Mouse (Mus musculus): ENCODE results near the gene Hif3a. TPM values are rescaled to one million over a fixed set of nuclear protein-coding genes. Genes with fewer than 3 reads are reported as not detected.

The Hif3a gene
- polyA plus RNA-seq, 1 experiment: 3.3 TPM

DNA sequence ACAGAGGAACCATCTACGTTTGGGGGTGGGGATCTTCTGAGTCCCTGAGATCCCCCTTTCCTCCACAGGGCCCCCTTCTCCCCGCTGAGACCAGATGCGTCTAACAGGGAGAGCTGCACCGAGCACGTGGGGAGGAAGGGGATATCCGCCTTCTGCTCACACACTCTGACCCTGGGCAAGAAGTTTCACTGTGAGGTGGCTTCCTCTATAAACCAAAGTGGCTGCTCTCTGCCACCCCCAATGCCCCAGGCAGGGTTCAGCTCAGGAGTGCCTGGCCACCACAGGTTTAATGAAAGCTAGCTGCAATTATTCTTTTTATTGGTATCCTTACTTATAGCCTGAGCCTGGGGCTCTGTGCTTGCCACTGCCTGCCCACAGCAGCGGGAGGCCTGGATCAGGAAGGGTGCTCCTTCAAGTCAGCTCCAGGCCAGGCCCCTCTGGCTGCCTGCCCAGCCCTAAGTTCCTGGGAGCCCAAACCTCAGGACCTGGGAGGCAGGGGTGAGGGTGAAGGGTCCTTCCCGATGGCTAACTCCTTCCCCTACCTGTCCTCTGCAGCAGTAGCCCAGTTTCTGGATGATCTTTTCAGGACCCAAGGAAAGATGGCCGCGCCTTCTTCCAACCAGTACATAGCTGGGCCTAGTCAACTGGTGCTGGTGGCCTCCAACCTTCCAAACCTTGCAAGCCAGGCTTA lies 37.3 kb downstream of the Hif3a start:
- H3K9me3 ChIP-seq: no peaks in the 10 kb centered on the region
- peaks cover 52% of the 10 kb centered on the region for H3K36me3 ChIP-seq (replicated peaks; ENCODE audit: low read length)
- TF ChIP-seq FLI1 (IDR thresholded peaks at IDR 0.05; ENCODE audit: low read length) (no peak), GATA1 (IDR thresholded peaks at IDR 0.05; ENCODE audit: borderline replicate concordance, low read length) (no peak)
- H3K4me3 ChIP-seq (replicated peaks): peak overlapping the region; percentile 98
- H3K4me1 ChIP-seq: peaks cover 80% of the 10 kb centered on the region
- no peaks in the 10 kb centered on the region for H3K27me3 ChIP-seq (replicated peaks)

DNA sequence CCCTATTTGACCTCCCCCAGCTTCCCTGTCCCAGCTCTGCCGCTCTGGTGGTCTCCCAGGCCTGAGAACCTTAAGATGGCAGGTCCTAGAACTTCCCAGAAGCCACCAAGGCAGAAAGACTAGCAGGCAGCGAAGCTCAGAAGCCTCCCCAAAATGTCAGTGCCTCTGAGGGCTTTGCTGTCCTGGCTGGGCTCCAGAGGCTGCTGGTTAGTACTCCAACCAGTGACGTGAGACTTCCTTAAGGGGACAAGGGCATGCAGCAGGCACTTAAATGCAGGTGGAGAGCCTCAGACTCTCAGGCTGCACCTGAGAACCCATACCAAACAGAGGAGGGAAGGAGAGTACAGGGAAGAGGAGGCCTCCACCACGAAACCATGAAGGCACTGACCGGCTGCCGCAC lies 38.1 kb downstream of the Hif3a start:
- Histone ChIP-seq H3K9me3 (no peaks in the 10 kb centered on the region), H3K4me1 (peaks cover 88% of the 10 kb centered on the region), H3K4me3 (replicated peaks) (peak overlapping the region; percentile 98), H3K27me3 (replicated peaks) (no peaks in the 10 kb centered on the region), H3K36me3 (replicated peaks; ENCODE audit: low read length) (peaks cover 60% of the 10 kb centered on the region)
- TF ChIP-seq FLI1 (IDR thresholded peaks at IDR 0.05; ENCODE audit: low read length) (no peak), GATA1 (IDR thresholded peaks at IDR 0.05; ENCODE audit: borderline replicate concordance, low read length) (no peak)

- Histone ChIP-seq H3K27me3 (replicated peaks) (no peaks in the 10 kb centered on the region), H3K36me3 (replicated peaks; ENCODE audit: low read length) (peaks cover 64% of the 10 kb centered on the region), H3K9me3 (no peaks in the 10 kb centered on the region), H3K4me3 (replicated peaks) (peak overlapping the region; percentile 44), H3K4me1 (peaks cover 85% of the 10 kb centered on the region)
- TF ChIP-seq GATA1 (IDR thresholded peaks at IDR 0.05; ENCODE audit: borderline replicate concordance, low read length): no peak
- no peak for TF ChIP-seq FLI1 (IDR thresholded peaks at IDR 0.05; ENCODE audit: low read length)
These were observed 38.5 kb downstream of the Hif3a start for GRCm38 (mm10) chr7:17023701-17024100.

DNA sequence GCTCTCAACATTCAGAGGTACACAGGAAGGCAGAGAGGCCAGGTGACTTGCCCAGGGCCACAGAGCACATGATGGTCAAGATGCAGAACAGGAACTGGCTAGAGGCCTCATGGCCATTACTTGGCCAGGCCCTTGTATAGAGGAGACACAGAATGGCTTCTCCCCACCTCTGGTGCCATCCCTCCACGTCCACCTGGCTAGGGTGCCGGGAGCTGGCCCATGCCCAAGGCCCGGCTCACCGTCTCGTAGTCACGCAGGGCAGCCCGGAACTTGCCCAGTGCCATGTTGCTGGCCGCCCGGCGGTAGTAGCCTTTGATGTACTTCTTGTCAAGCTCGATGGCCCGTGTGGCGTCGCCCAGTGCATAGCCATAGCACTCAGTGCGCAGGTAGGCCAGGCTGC lies 40.1 kb downstream of the Hif3a start:
- Histone ChIP-seq H3K4me1 (peaks cover 83% of the 10 kb centered on the region), H3K36me3 (replicated peaks; ENCODE audit: low read length) (peaks cover 77% of the 10 kb centered on the region), H3K4me3 (replicated peaks) (no peak overlapping the region), H3K27me3 (replicated peaks) (no peaks in the 10 kb centered on the region), H3K9me3 (no peaks in the 10 kb centered on the region)
- TF ChIP-seq FLI1 (IDR thresholded peaks at IDR 0.05; ENCODE audit: low read length): no peak
- TF ChIP-seq GATA1 (IDR thresholded peaks at IDR 0.05; ENCODE audit: borderline replicate concordance, low read length): no peak

DNA sequence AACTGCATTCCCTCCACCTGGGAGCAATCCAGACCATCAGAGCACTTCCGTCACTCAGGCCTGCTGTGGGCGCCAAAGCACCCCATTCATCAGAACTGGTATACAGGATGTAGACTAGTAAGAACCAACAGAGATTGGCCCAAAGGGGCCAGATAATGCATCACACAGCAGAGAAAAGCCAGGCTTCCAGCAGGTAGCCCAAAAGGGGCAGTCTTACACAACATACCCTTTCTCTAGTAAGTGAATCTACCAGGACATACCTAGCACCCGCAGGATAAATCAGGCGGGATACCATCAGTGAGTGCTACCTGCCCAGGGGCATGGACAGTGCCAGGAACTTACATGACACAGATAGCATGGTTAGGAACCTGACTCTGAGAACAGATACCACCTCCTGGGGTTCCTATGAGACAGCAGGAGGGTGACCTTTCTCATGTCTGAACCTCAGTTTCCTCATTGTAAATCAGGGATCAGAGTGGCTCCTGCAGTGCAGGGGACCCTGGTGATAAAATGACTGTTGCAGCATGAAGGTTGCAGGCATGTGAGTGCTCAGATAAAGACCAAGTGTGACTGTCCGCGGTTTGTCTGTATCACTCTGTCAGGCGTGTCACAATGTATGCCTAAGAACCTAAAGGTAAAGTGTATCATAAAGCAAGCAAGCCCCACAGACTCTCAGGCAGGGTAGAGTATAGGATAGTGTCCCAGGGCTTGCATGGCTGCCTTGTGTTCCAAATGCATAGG lies 42.6 kb downstream of the Hif3a start:
- H3K4me3 ChIP-seq (replicated peaks): no peak overlapping the region
- H3K4me1 ChIP-seq: peaks cover 60% of the 10 kb centered on the region
- no peaks in the 10 kb centered on the region for H3K27me3 ChIP-seq (replicated peaks)
- peaks cover 97% of the 10 kb centered on the region for H3K36me3 ChIP-seq (replicated peaks; ENCODE audit: low read length)
- no peaks in the 10 kb centered on the region for H3K9me3 ChIP-seq
- TF ChIP-seq GATA1 (IDR thresholded peaks at IDR 0.05; ENCODE audit: borderline replicate concordance, low read length): no peak
- no peak for TF ChIP-seq FLI1 (IDR thresholded peaks at IDR 0.05; ENCODE audit: low read length)

GRCm38 (mm10) chr7:17017921-17018320 lies 44.3 kb downstream of the Hif3a start:
- H3K4me3 ChIP-seq (replicated peaks): no peak overlapping the region
- H3K27me3 ChIP-seq (replicated peaks): no peaks in the 10 kb centered on the region
- TF ChIP-seq FLI1 (IDR thresholded peaks at IDR 0.05; ENCODE audit: low read length) (no peak), GATA1 (IDR thresholded peaks at IDR 0.05; ENCODE audit: borderline replicate concordance, low read length) (no peak)
- H3K36me3 ChIP-seq (replicated peaks; ENCODE audit: low read length): peaks cover 97% of the 10 kb centered on the region
- H3K9me3 ChIP-seq: no peaks in the 10 kb centered on the region
- peaks cover 43% of the 10 kb centered on the region for H3K4me1 ChIP-seq

DNA sequence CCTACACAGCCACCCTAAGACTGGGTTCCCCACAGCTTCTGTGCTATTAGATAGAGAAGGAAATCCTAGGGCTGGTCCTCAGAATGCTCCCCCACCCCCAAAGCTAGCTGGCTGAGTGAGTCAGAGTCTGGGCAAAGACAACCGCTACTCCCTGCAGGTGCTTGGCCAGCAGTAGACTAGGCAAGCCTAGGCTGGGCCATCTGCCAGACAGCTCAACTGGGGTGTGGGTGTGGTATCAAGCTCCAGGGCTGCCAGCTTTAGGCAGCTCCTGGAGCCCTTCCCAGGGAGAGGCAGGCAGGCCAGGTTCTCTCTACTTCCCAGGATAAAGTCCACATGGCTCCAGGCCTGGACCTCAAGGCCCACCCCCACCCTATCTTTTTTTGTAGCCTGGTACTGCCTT lies 45.2 kb downstream of the Hif3a start:
- Histone ChIP-seq H3K9me3 (no peaks in the 10 kb centered on the region), H3K36me3 (replicated peaks; ENCODE audit: low read length) (peaks cover 97% of the 10 kb centered on the region), H3K27me3 (replicated peaks) (no peaks in the 10 kb centered on the region), H3K4me3 (replicated peaks) (no peak overlapping the region), H3K4me1 (peaks cover 39% of the 10 kb centered on the region)
- TF ChIP-seq FLI1 (IDR thresholded peaks at IDR 0.05; ENCODE audit: low read length) (no peak), GATA1 (IDR thresholded peaks at IDR 0.05; ENCODE audit: borderline replicate concordance, low read length) (no peak)

DNA sequence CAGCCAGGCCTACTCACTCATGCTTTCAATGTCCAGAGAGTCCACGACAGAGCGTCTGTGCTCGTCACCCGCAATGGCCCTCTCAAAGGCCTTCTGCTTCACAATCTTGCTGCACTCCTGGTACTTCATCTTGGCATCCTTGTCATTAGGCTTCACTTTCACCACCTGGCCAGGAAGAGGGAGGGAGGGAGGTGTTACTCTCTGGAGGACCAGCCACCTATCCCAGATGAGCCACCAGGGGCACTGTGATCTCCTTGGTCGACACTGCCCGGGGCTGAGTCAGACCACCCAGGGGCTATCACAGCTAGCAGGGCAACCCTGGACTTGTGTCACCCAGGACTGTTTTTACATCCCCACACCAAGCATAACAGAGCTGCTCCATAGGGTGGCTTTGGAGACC lies 46.8 kb downstream of the Hif3a start:
- Histone ChIP-seq H3K4me3 (replicated peaks) (no peak overlapping the region), H3K36me3 (replicated peaks; ENCODE audit: low read length) (peaks cover 96% of the 10 kb centered on the region), H3K4me1 (peaks cover 31% of the 10 kb centered on the region), H3K9me3 (no peaks in the 10 kb centered on the region), H3K27me3 (replicated peaks) (no peaks in the 10 kb centered on the region)
- TF ChIP-seq FLI1 (IDR thresholded peaks at IDR 0.05; ENCODE audit: low read length) (no peak), GATA1 (IDR thresholded peaks at IDR 0.05; ENCODE audit: borderline replicate concordance, low read length) (no peak)

GRCm38 (mm10) chr7:17011909-17012590 lies 50.2 kb downstream of the Hif3a start:
- Histone ChIP-seq H3K36me3 (replicated peaks; ENCODE audit: low read length) (peaks cover 98% of the 10 kb centered on the region), H3K27me3 (replicated peaks) (no peaks in the 10 kb centered on the region), H3K4me1 (peaks cover 38% of the 10 kb centered on the region), H3K9me3 (no peaks in the 10 kb centered on the region), H3K4me3 (replicated peaks) (no peak overlapping the region)
- no peak for TF ChIP-seq GATA1 (IDR thresholded peaks at IDR 0.05; ENCODE audit: borderline replicate concordance, low read length)
- no peak for TF ChIP-seq FLI1 (IDR thresholded peaks at IDR 0.05; ENCODE audit: low read length)

GRCm38 (mm10) chr7:17010010-17010347 lies 52.2 kb downstream of the Hif3a start:
- TF ChIP-seq FLI1 (IDR thresholded peaks at IDR 0.05; ENCODE audit: low read length) (no peak), GATA1 (IDR thresholded peaks at IDR 0.05; ENCODE audit: borderline replicate concordance, low read length) (no peak)
- Histone ChIP-seq H3K9me3 (no peaks in the 10 kb centered on the region), H3K36me3 (replicated peaks; ENCODE audit: low read length) (peaks cover 98% of the 10 kb centered on the region), H3K4me3 (replicated peaks) (no peak overlapping the region), H3K4me1 (peaks cover 55% of the 10 kb centered on the region), H3K27me3 (replicated peaks) (no peaks in the 10 kb centered on the region)
